Mouse (Mus musculus) liver, embryonic 11.5 days (tissue): ENCODE results near the gene Olfr462. TPM values are rescaled to one million over a fixed set of nuclear protein-coding genes. Genes with fewer than 3 reads are reported as not detected.

ENCODE experiments used
- ATAC-seq: fragments of 200-750 bp; cut with Nextera tagmentation; replicated peaks from 2 replicates; pipeline ENCODE4 v1.8.0; 2017; ENCODE audit warnings: moderate number of reproducible peaks, mild to moderate bottlenecking, moderate TSS enrichment, moderate library complexity; ENCODE audit not compliant: low FRiP score
- DNase-seq: peaks from one replicate; pipeline ENCODE4 v3.0.0-alpha.2; 2017; ENCODE audit warnings: low spot score
- H3K27ac ChIP-seq: fragments of 300-500 bp; sonication (generic); 2 replicates; pipeline ENCODE4 v1.5.1; 2014; ENCODE audit warnings: mild to moderate bottlenecking, low read depth, low read length, control low read depth
- H3K27me3 ChIP-seq: fragments of 300-500 bp; sonication (generic); replicated peaks from 2 replicates; pipeline ENCODE4 v1.6.1; 2014; ENCODE audit warnings: low read length, mixed read lengths; ENCODE audit not compliant: control insufficient read depth, insufficient read depth
- H3K36me3 ChIP-seq: fragments of 300-500 bp; sonication (generic); 2 replicates; pipeline ENCODE4 v1.6.1; 2014; ENCODE audit warnings: mild to moderate bottlenecking, low read length, moderate library complexity, mixed read lengths; ENCODE audit not compliant: control insufficient read depth, insufficient read depth
- H3K4me1 ChIP-seq: fragments of 300-500 bp; sonication (generic); replicated peaks from 2 replicates; pipeline ENCODE4 v1.6.1; 2014; ENCODE audit warnings: low read length, mixed read lengths; ENCODE audit not compliant: control insufficient read depth, insufficient read depth
- H3K4me2 ChIP-seq: fragments of 300-500 bp; sonication (generic); 2 replicates; pipeline ENCODE4 v1.6.1; 2014; ENCODE audit warnings: mild to moderate bottlenecking, control low read depth, moderate library complexity
- H3K4me3 ChIP-seq: fragments of 300-500 bp; sonication (generic); 2 replicates; pipeline ENCODE4 v1.5.1; 2014; ENCODE audit warnings: low read depth, low read length, control low read depth
- H3K9ac ChIP-seq: fragments of 300-500 bp; sonication (generic); 2 replicates; pipeline ENCODE4 v1.6.1; 2014; ENCODE audit warnings: low read depth, low read length, control low read depth
- H3K9me3 ChIP-seq: fragments of 300-500 bp; sonication (generic); 2 replicates; pipeline ENCODE4 v1.6.1; 2016; ENCODE audit warnings: low read length, inconsistent platforms, mixed read lengths; ENCODE audit not compliant: control insufficient read depth
- WGBS: fragments of 180-500 bp; shearing (Covaris S2); extraction: QIAGEN DNeasy Blood & Tissue Kit; methylation state at CpG from one replicate; pipeline ENCODE4 v1.1.7; 2014; 5-methylcytosine and 5-hydroxymethylcytosine counted together
- polyA plus RNA-seq: library from polyadenylated mRNA; unstranded; fragments of >200 nt; fragmentation: Nextera tagmentation; extraction: Ambion mirVana; gene quantifications from 2 replicates; pipeline ENCODE4 v1.2.1, GENCODE M21; 2014

Gene Olfr462
- polyA plus RNA-seq, 1 experiment from 2014 or later: not detected

DNA sequence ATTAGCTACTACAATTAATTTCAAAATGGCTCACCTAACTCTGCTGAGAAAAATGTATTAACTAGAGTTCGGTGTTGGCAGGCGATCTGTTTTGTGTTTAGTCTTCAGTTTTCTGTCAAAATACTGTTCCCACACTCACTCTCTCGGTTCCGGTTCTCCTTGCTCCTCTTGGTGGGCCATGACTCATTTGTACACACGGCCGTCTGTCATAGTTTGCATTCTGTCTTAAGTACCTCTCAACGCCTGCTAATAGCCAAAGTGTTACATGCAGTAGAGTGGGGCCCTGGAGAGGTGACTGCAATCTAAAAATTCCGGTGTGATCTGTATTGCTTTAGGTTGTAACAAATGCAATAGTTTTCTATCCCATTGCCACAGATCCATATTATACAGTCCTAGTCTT is 51.4 kb downstream of the Olfr462 start:
- H3K27ac ChIP-seq: no peak overlapping the region
- H3K9me3 ChIP-seq: no peaks in the 10 kb centered on the region
- H3K27me3 ChIP-seq: no peaks in the 10 kb centered on the region; the same call in 1 of the 2 replicates
- no peak overlapping the region for H3K9ac ChIP-seq
- H3K4me1 ChIP-seq: no peaks in the 10 kb centered on the region
- DNase-seq: no peak
- no peak for ATAC-seq
- H3K4me2 ChIP-seq: no peak overlapping the region
- 81% methylated on average over 8 of the region's 8 CpGs for WGBS
- no peaks in the 10 kb centered on the region for H3K36me3 ChIP-seq
- H3K4me3 ChIP-seq: no peak overlapping the region

Other genes starting within 250 kb of the Olfr462 start
- 8.2 and 10.0 TPM in 2 replicates for gene Rnf43, start 229.5 kb downstream of the Olfr462 start, polyA plus RNA-seq
- gene Supt4a, start 154.7 kb downstream of the Olfr462 start, polyA plus RNA-seq: 233 and 240 TPM in 2 replicates
- 7.7 and 9.3 TPM in 2 replicates for gene Tspoap1, start 131.7 kb downstream of the Olfr462 start, polyA plus RNA-seq
- 190 and 206 TPM in 2 replicates for gene Mpo, start 98.7 kb downstream of the Olfr462 start, polyA plus RNA-seq
- gene Lpo, start 64.0 kb downstream of the Olfr462 start, polyA plus RNA-seq: not detected in 2 replicates
- gene Mks1, start 39.1 kb downstream of the Olfr462 start, polyA plus RNA-seq: 7.1 and 9.2 TPM in 2 replicates
- 6.2 and 9.7 TPM in 2 replicates for gene Epx, start 16.7 kb downstream of the Olfr462 start, polyA plus RNA-seq
- gene Olfr463, start 5.1 kb upstream of the Olfr462 start, polyA plus RNA-seq: not detected in 2 replicates
- not detected in 2 replicates for gene Olfr464, start 28.7 kb upstream of the Olfr462 start, polyA plus RNA-seq
- gene Dynll2, start 95.3 kb upstream of the Olfr462 start, polyA plus RNA-seq: 17.7 and 19.4 TPM in 2 replicates
- gene Srsf1, start 155.1 kb upstream of the Olfr462 start, polyA plus RNA-seq: 323 and 337 TPM in 2 replicates
- gene Vezf1, start 176.0 kb upstream of the Olfr462 start, polyA plus RNA-seq: 21.7 and 24.0 TPM in 2 replicates
- 5.3 and 6.9 TPM in 2 replicates for gene Cuedc1, start 205.8 kb upstream of the Olfr462 start, polyA plus RNA-seq